Mouse (Mus musculus) kidney, postnatal 25 days (tissue): ENCODE data around the gene Kcnip4.
A peak's percentile ranks its signal among the peaks of the same experiment; 100 is the strongest.

ENCODE experiments used
- DNase-seq, 2 experiments: peaks; one replicate each; pipeline ENCODE4 v3.0.0; 2021; ENCODE audit warnings: mixed read lengths in 2 of 2

The Kcnip4 gene

DNA sequence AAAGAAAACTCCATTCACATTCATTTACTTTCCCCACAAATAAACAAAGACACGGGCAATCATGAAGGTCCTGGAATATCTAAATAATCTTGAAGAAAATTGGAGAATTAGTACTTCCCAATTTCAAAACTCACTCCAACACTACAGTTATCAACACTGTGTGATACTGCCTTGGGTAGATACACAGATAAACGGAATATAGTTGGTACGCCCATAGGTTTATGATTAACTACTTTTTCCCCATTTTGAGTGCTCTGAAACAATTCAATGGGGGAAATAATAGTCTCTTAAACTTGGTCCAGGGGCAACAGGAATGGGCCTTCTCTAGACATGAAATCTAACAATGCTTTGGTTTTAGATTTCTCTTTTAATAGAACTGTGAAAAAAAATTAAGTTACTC, 978.9 kb downstream of the Kcnip4 start:
- no peak for DNase-seq

DNA sequence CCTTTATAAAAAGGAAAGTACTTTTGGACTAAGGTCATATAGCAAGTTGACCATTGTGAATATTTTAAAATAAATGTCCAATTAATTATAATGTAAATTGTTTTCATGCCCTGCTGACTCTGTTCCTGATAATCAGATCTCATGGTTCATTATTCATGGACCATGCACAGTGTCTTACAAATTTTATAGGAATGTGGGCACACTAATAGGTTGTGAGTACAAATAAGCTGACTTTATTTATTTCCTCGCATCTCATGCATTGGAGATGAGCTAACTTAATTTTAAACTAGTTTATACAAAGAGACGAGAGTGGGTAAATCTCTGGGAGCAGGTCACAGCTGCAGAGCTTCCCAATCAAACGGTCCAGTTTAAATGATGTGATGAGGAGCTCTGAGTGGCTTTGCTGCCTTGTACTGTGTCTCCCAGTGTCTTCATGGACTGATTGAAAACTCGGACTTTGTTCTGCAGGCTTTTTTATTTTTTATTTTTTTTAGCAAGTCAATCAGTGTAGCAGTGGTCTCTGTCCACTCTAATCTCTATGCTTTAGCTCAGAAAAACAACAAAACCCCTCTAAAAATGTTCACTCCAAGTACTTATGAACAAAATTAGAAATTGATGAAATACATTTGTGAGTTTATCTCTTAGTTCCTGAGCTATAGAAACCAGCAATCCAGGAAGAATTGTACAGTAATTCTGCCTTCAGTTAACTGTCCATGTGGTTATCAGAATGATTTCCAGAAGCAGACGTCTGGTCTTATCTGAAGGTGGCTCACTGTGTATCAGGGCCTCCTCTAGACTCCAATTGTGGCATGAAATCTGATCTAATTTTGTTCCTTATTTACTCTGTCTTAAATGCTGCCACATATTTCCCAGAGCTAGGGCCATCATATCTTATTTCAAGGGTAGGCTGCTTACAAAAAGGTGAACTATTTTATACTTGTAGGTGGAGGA, 979.6 kb downstream of the Kcnip4 start:
- DNase-seq, result no peak

DNA sequence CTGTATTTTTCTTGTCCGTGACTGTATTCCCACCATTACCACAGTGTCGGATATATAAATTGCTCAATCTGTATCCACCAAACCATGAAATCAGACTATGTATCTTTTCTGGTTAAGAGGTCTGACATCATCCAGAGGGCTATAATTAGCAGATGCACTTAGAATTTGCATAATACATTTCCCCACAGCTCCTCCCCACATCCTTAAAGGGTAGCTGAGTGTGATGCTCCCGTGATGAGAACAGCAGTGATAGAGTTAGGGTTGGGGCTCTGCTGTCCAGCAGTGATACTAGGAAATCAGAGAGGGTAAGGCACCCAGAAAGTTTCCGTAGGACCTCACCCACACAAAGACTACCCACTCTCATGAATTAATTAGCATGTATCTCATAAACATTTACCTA, 1006.7 kb downstream of the Kcnip4 start:
- DNase-seq, result no peak

DNA sequence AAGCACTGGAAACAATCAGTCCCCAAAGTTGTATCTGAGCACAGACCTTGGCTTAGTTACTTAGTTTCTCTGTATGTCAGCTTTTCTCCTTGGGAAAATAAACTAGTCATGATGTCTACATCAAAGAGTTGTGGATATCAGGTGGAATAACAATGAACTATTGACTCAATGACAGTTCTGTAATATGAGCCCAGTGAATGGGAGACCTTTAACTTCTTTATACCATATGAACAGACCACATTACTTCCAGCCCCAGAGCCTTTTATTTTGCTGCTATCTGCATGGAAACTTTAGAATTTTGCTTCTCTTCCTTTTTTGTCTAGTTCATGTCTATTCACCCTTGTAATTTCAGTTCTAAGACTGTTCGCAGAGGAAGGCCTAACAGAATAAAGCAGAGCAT, 1011.4 kb downstream of the Kcnip4 start:
- DNase-seq, result no peak

DNA sequence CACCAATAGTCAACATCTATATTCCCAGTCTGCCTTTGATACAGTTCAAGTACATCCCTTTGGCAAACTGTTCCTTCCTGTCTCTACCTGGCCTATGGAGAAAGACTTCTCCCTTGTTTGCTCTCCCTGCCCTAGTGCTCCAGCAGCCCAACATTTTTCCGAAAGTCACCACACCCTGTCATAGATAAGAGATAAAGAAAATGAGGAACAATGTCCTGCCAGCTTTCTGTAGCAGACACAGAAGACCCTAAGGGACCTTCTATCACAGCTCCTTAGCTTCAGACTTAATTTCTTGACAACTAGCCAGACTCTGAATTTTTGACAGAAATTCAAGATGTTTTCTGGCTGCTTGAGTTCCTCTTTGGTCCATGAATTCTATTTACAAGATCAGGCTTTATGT, 1013.4 kb downstream of the Kcnip4 start:
- DNase-seq, result no peak

DNA sequence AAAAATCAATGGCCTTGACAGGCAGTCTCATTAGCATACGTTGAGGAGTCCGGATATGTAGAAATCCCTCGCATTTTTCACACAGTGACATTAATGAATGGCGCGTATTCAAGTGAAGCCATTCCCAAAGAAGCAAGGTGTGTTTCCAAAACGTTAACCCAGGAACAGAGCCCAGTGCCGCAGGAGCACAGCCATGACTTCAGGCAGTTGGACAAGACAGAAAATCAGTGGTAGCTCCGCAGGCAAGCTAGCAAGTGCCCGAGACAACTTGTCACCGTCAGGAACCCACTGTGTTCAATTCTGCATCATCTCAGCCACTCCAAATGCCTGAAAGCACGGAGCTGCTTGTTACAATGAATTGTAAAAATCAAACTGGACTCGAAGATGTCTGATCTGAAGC, 1014.5 kb downstream of the Kcnip4 start:
- no peak for DNase-seq

DNA sequence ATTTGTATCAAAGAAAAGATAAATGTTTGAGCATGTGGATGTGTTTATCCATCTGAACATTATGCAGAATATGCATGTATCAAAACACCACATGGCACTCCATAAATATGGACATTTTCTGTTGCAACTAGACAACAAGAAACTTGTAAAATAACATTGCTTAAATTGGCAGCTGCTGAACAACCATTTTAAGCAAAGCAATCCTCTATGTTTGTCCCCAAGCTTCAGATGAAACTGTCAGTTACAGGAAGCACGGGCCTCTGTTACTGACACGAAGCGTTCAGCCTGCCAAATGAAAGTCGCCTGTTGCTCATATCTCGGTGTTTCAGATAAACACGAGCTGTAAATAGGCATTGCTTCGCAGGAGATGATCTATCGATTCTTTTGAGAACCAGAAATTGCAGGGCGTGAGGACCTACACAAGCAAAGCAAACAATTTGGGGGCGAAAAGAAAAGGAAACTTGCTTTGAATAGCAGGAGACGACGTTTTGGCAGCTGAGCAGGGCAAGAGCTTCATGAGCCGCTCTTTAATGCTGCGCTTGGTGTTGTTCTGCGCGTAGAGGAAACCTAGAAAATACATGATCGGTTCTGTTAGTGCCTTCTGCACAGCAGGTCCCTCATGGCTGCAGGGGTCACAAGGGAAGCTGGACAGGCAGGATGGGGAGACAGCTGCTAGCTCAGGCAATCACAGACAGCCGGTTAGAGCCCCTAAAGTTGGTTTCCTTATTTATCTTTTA, 1015.3 kb downstream of the Kcnip4 start:
- DNase-seq, result no peak

DNA sequence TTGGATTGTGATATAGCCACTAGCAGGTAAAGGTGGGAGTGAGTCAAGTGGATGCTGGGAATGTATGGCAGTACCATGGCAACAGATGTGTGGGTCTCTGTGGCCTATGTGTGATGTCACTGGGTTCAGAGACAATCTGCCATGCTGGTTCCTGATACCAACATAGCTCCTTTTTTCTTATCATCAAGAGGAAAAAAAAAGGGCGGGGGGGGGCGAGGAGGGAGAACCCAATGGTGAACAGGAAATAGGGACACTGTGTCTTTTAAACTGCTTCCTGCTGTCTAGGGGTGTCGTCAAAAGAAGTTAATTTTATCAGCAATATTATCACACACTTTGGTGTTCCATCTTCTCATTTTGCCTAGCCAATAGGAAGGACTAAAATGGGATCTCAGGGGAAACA, 1021.6 kb downstream of the Kcnip4 start:
- DNase-seq, result no peak

DNA sequence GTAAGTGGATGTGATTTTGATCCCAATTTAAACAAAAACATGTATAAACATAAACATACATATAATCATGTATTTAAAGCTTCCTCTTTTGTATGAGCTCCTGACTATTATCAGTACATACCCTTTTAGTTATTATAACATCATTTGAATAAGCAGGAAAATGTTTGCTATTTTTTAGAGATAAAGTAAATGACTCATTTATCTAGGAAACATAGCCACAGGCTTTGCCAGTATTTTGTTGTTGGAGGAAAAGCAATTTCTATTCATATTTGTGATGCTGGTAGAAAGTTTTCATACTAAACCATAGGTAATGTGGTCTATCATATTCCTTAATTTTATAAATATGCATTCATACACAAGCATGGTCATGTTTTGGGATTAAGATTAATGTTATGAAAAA, 1022.3 kb downstream of the Kcnip4 start:
- no peak for DNase-seq

DNA sequence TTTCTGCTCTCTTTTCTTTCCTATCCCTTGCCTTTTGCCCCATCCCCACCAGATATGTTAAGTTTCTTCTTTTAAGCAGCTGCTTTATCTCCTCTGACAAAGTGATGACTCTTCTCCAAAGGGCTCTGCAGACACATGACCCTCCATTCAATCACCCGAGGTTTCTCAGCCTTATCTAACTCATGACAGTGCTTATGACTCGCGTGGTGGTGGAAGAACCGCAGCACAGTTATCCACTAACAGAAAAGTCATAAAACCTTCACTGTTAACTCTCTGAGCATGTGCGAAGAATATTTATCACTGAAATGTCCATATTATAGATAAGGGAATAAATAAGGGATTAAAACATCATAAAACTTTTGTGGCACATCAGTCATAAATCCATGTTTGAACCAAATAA, 1024.5 kb downstream of the Kcnip4 start:
- DNase-seq, result no peak

DNA sequence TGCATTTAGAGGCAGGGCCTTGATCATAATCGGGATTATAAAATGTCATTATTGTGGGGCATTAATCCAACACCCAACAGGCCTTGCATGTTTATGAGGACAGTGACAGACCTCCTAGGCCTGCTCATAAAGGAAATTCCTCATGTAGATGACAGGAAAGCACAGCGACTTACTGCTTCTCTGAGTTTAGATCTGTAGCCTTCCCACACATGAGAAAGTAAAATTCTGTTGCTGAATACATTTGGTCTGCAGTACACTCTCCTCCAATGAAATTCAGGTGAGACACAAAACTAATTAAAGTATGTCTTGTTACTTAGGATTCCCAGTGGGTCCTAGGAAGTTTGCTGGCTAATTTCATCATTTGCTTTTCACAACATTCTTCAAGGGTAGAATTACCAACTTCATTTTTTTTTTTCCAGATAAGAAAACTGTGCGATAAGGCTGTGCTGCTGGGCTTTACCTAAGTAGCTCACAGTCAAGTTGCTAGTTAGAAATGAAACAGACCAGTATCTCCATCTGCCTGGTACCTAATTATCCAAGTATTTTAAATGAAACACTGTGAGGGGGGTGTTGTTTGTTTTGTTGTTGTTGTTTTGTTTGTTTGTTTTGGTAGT, 1033.7 kb downstream of the Kcnip4 start:
- DNase-seq, result no peak

DNA sequence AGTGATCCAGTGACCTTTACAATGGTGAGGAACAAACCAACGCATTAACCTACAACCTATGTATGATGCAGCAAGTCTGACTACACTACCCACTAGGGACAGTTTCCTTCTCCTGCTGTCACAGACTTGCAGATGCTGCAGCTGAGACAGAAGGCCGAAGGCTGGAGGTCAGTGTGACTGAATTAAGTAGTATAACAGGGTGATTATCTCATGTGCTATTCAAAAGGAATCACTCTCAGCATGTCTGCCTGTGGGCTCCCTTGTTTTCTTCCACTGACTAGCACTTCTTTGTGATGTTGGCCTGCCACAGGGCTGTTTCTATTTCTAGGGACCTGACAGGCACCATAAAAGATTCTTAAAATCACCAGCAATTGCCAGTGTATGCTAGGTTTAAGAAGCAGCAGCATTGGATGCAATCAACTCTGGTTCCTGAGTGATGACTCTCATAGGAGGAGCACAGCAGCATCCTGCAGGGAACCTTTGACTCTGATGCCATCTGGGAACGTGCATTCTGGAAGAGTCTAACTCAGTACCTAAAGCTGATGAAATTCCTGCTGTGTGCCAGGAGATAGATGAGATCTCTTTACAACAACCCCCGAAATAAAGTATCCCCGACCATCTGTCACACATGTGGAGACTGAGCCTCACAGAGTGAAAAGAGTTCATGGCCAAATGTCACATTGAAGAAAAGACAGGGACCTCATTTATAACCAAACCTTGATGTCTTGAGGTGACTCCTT, 1035.0 kb downstream of the Kcnip4 start:
- no peak for DNase-seq

DNA sequence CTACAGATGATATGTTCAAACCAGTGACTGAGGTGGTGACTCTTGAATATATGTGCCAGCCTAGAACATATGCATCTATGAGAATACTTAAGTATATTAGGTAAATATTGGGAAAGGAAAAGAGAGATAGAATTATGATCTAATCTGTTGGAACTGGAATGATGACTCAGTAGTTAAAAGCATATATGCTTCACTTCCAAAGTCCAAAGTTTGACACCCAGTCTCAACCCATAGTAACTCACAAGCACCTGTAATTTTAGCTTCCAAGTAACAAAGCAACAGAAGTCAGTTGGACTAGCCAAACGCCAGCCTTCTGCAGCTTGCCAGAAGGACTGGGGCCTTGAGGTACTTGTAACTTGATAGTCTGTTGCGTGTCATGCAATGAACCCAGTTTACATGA, 1041.6 kb downstream of the Kcnip4 start:
- no peak for DNase-seq

DNA sequence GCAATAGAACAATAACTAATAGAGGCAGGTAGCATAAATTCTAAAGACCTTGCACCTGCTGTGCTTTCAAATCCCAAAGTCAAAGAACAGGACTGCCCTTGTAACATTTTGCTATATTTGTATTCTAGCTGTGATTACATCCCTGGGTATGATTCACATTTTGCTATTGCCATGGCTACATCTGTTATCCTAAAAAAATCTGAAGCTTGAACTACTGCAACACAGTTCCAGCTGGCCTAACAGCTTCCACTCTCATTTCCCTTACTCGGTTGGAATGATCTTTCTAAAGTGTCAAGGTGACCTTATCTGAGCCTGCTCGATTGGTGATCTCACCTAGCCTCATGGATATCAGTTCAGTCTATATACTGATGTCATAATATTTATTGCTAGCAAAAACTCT, 1064.5 kb downstream of the Kcnip4 start:
- DNase-seq, result no peak

DNA sequence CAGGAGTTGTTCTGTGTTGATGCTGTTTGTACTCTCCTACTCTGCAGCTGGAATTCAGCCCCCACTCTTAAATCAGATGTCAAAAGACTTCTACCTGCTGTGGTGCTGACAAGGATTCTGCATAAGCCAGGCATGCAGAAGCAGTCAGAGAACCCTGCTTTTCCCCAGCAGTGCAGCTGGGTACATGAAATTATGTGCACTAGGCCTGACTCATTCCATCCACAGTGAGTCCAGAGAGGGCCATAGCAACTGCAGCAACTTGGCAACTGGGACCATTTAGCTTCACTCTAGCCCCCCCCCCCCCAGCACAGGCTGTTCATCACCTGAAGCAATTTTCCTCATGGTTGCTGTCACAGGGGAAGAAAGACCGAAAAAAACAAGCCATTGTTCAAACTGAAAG, 1075.8 kb downstream of the Kcnip4 start:
- no peak for DNase-seq

DNA sequence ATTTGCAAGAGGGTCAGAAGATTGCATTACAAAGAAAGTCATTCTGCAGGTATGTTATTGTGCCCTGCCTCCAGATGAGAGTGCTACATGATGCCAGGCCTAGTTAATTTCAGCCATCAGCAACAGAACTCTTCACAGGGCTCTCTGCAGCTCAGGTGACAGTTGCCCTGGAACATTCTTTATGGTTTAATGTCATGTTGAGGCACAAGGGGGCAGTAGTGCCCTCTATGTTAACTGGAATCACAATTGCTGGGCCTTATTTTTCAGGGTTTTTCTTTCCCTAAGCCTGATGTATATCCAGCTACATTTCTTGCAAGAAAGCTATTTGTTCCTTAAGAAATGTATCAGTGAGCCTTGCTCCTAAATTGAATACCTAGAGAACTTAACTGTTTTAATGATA, 1094.2 kb downstream of the Kcnip4 start:
- DNase-seq, result peak in 1 of 2 experiments; percentile 46

DNA sequence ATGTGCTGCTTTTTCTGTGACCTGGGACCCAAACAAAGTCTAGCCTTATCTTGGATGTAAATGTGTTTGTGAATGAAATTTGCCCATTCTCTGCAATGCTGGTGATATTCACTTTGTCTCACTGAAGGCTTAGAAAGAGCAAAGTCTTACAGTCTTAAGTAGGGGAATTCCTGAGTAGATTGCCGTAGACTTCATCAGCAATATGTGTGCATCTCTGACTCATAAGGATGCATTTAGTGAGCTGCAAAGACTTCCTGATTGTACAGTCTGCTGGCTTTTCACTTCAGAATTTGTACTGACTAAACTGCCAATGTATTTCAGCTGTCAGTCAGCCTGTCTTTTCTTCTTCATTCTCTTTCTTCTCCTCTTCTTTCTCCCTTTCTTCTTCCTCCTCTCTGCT, 1102.8 kb downstream of the Kcnip4 start:
- no peak for DNase-seq

DNA sequence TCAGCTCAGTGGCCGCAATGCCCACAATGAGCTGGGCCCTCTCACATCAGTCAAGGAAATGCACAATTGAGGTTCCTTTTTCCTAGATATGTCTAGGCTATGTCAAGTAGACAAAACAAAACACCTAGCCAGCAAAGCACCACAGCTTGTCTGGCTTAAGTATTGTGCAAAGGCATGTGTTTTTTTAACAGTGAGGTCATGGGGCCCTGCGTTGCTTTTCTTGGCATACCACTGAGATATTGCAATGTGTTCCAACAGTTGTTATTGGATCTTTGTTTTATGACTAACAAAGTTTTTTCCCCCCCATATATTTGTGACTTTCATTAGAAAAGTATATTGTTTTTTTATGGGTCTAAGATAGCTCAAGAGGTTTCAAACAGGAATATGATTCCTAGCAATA, 1105.0 kb downstream of the Kcnip4 start:
- DNase-seq, result no peak

DNA sequence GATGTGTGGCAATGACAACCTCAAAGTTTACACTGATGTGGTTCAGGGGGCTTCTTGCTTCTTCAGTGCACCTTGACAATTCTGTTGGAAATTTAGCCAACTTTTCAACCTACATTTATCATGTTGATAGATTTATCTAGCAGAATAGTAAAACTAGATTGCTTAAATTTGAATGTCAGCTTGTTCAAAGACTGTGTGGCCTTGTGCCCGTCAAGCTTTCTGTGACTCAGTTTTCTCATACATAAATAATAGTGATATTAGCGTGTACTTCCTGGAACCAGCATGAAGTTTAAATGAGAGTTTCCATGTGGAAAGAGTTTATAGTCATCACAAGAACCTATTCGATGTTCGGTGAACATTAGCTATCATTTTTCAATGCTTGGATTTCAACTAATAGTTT, 1112.4 kb downstream of the Kcnip4 start:
- no peak for DNase-seq

DNA sequence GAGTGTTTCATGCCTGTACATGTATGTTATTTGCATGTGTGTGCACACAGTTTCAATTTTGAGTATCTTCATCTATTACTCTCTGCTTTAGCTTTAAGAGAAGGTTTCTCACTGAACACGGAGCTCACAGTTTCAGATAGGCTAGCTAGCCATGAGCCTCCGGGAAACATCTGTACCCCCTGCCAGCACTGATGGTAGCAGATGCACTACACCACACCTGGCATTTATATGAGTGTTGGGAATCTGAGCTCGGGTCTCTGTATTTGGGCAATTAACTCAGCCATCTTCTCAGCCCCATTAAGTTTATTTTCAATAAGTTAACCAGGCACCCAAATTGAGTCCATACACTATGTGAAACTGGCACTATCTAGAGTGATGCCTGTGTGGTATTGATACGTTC, 1113.2 kb downstream of the Kcnip4 start:
- DNase-seq, result no peak

DNA sequence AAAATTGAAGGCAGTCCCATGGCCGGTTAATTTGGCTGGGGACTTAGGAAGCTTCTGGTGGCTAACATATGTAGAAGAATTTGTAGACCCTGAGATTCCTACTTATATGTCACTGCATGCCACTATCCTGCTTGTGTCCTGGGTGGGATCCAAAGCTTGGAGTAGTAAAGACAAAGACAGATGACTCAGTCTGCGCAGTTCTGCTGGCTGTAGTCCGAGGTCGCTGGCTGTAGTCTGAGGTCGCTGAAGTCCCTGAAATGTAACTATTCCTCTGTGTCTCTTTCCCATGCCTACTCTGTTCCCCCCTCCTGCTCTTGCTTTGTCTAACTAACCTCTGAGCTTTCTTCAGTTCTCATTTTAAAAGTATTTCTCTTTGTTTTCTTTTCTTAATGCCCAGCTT, 1114.4 kb downstream of the Kcnip4 start:
- DNase-seq, result peak in 1 of 2 experiments; percentile 8

DNA sequence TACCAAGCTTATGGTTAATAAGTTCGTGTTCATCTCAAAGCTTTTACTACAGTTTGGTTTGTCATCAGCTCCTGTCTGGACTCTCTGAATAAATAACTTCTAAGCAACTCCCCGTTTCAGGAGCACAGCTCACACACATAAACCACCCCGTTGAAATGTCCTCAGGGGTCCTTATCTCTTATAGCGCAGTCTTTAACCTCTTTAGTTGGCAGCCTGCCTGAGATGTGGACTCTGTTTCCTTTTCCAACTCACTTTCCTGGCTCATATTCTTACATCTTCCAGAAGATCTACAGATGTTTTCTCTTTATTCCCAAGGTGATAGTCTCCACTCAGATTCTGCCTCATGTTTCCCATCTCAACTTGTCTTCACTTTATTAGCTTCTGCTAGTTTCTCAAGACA, 1116.4 kb downstream of the Kcnip4 start:
- no peak for DNase-seq

DNA sequence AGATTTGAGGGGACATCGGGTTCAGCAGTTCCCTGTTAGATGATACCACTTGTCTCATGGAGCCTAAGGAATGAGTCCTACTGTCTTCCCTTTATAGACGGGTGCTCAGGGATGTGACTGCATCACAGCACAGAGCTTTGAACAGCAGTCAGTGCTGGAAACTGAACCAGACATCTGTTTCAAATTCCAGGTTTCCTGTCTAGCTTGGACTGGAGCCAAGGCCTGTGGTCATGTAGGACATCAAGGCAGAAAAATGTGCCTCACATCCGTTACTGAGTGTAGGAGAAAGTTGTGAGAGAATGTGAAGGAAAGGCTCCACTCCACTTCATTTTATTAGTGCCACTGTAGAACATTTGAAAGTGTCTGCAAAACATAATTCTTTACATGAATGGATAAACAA, 1122.2 kb downstream of the Kcnip4 start:
- DNase-seq, result peak in 1 of 2 experiments; percentile 59
